ENCODE assay signal across 9 mouse cellular contexts in the genomic region with DNA sequence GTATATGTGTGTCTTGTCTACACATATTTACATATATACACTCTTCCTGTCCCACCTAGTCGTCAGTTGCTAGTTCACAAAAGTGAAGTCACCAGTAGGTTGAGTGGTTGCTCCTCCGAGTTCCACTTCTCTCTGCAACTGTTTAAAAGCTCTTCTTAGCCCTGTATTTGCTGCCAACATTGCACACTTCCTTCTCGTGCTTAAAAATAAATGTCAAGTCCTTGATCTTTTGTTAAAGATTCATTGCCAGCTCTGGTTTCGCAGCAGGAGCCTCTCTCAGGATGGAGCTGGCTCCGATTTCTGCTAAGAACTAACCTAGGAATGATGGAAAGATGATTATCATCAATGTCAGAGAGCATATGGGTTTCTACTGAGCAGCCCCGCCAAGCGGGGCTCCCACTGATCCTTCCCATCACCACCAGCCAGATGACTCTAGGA. TPM values are rescaled to one million over a fixed set of nuclear protein-coding genes. Genes with fewer than 3 reads are reported as not detected.
DNase-seq lines count a peak whose midpoint lies in the region; ATAC-seq and TF ChIP-seq lines count a peak whose summit lies in the region.
"Had no signal": no experiment of that assay in that cellular context is flagged by ENCODE, and none has a peak within 500 bp of the region (broad histone marks: within the 10 kb centered on the region; RNA-seq: fewer than 3 reads in every experiment).

No protein-coding gene starts in this region.

- H3K9me3 ChIP-seq in midbrain, embryonic 15.5 days, result no peaks in the 10 kb centered on the region
- H3K9me3 ChIP-seq: limb, embryonic 13.5 days had no signal

- intact Hi-C loops in heart, adult 2 months (cut with DNase I), result no loop called here

- ATAC-seq in midbrain, embryonic 15.5 days (replicated peaks), result no peak
- no peak for ATAC-seq in inflammation-experienced regulatory T-cells, adult 6 months

- H3K9ac ChIP-seq in midbrain, embryonic 15.5 days, result no peak overlapping the region
- H3K9ac ChIP-seq in heart, adult 2 months (ENCODE audit: low read depth, low read length), result no peak overlapping the region
- H3K9ac ChIP-seq: limb, embryonic 13.5 days had no signal

- 46% methylated on average over 7 of the region's 7 CpGs for WGBS in midbrain, embryonic 15.5 days
- 32% methylated on average over 7 of the region's 7 CpGs for WGBS in heart, adult 2 months

- H3K27ac ChIP-seq in layer of hippocampus, adult 2 months, result peak overlapping the region; percentile 82
- H3K27ac ChIP-seq in midbrain, embryonic 15.5 days, result peak overlapping the region; percentile 62
- H3K27ac ChIP-seq in heart, adult 2 months, result no peak overlapping the region
- H3K27ac ChIP-seq: limb, embryonic 13.5 days had no signal

- no peak for TF ChIP-seq EP300 in heart, adult 2 months (IDR thresholded peaks at IDR 0.05; ENCODE audit: insufficient read depth, low read depth, low read length)

- peaks cover 28% of the 10 kb centered on the region for H3K4me1 ChIP-seq in midbrain, embryonic 15.5 days
- H3K4me1 ChIP-seq in heart, adult 2 months (ENCODE audit: control insufficient read depth, insufficient read depth, low read length), result no peaks in the 10 kb centered on the region; the same call in 1 of the 2 replicates

- no peak for TF ChIP-seq CTCF in layer of hippocampus, adult 2 months (conservative IDR thresholded peaks at IDR 0.05)
- TF ChIP-seq CTCF in heart, adult 2 months (IDR thresholded peaks at IDR 0.05), result no peak

- DNase-seq in layer of hippocampus, adult 2 months (ENCODE audit: low spot score in 2 of 2), result no peak
- no peak for DNase-seq in layer of hippocampus, postnatal 10 days (ENCODE audit: low spot score in 2 of 2)
- peak; percentile 54 for DNase-seq in adrenal gland, postnatal 14 days
- DNase-seq in cerebellum, postnatal 36 days, result peak; percentile 73 to 81
- no peak for DNase-seq in ovary, postnatal 14 days (ENCODE audit: low spot score)
- no peak for DNase-seq in heart, adult 2 months

- TF ChIP-seq POLR2A in heart, adult 2 months (IDR thresholded peaks at IDR 0.05; ENCODE audit: insufficient read depth, low read depth, low read length), result no peak

- no peak overlapping the region for H3K4me2 ChIP-seq in midbrain, embryonic 15.5 days

- no peak overlapping the region for H3K4me3 ChIP-seq in layer of hippocampus, adult 2 months
- H3K4me3 ChIP-seq in midbrain, embryonic 15.5 days, result no peak overlapping the region
- no peak overlapping the region for H3K4me3 ChIP-seq in heart, adult 2 months
- H3K4me3 ChIP-seq: limb, embryonic 13.5 days had no signal

- no peaks in the 10 kb centered on the region for H3K36me3 ChIP-seq in midbrain, embryonic 15.5 days (replicated peaks)
- H3K36me3 ChIP-seq in heart, adult 2 months (ENCODE audit: control insufficient read depth, insufficient read depth, low read length), result no peaks in the 10 kb centered on the region
- H3K36me3 ChIP-seq: limb, embryonic 13.5 days had no signal

- H3K27me3 ChIP-seq in midbrain, embryonic 15.5 days (replicated peaks), result no peaks in the 10 kb centered on the region
- no peaks in the 10 kb centered on the region for H3K27me3 ChIP-seq in heart, adult 2 months (ENCODE audit: control insufficient read depth, insufficient read depth, low read length)
- H3K27me3 ChIP-seq: limb, embryonic 13.5 days had no signal

- no peaks in the 10 kb centered on the region for H3K79me2 ChIP-seq in heart, adult 2 months (replicated peaks; ENCODE audit: control insufficient read depth, insufficient read depth, low read length)

RNA-seq across cellular contexts. Expression of gene Dhx40, which starts 43.7 kb away (rescaled TPM):
- total RNA-seq in layer of hippocampus, adult 2 months (2021), result 10 to 100 TPM; 26.6 to 31.7 TPM
- 10 to 100 TPM; 21.6 to 24.6 TPM for total RNA-seq in layer of hippocampus, postnatal 10 days (2021)
- total RNA-seq in adrenal gland, postnatal 14 days (2021), result 28.9 and 32.7 TPM in 2 replicates
- polyA plus RNA-seq in midbrain, embryonic 15.5 days (2015; fragmentation: Nextera tagmentation; extraction: Ambion mirVana), result 21.7 and 22.6 TPM in 2 replicates
- 10 to 100 TPM; 13.2 to 26.8 (median 14.3) TPM for polyA plus RNA-seq in inflammation-experienced regulatory T-cells, adult 6 months (2017; shearing (Covaris generic))
- 10 to 100 TPM; 13.8 to 18.1 TPM for total RNA-seq in heart, adult 2 months (2021)
- polyA plus RNA-seq in heart, adult 2 months (2012; rRNA removed), result 3.6 and 6.0 TPM in 2 replicates

Comparison
In these comparisons a context has a peak if more than half of its experiments do, and no peak if none do; other contexts are left out.
1. DNase-seq: peak in adrenal gland, postnatal 14 days (single experiment) and cerebellum, postnatal 36 days (2 of 2); none in layer of hippocampus, adult 2 months (0 of 2), layer of hippocampus, postnatal 10 days (0 of 2), ovary, postnatal 14 days (single experiment) and heart, adult 2 months (0 of 2).